Mouse (Mus musculus) lung, postnatal 0 days (tissue): ENCODE data around the gene Gm867. TPM values are rescaled to one million over a fixed set of nuclear protein-coding genes. Genes with fewer than 3 reads are reported as not detected.

Source experiments
- ATAC-seq: fragments of 200-750 bp; cut with Nextera tagmentation; 2 replicates; pipeline ENCODE4 v1.8.0; 2017; ENCODE audit warnings: moderate library complexity
- DNase-seq: peaks from one replicate; pipeline ENCODE4 v3.0.0-alpha.2; 2016; ENCODE audit warnings: low spot score
- H3K27ac ChIP-seq: fragments of 300-500 bp; sonication (generic); 2 replicates; pipeline ENCODE4 v1.5.1; 2014; ENCODE audit warnings: antibody characterized with exemption, mild to moderate bottlenecking, low read length, mixed read lengths
- H3K27me3 ChIP-seq: fragments of 300-500 bp; sonication (generic); replicated peaks from 2 replicates; pipeline ENCODE4 v1.6.1; 2014; ENCODE audit warnings: low read length, mixed read lengths; ENCODE audit not compliant: insufficient read depth
- H3K36me3 ChIP-seq: fragments of 300-500 bp; sonication (generic); 2 replicates; pipeline ENCODE4 v1.6.1; 2014; ENCODE audit warnings: low read length, mixed read lengths; ENCODE audit not compliant: insufficient read depth
- H3K4me1 ChIP-seq: fragments of 300-500 bp; sonication (generic); 2 replicates; pipeline ENCODE4 v1.6.1; 2014; ENCODE audit warnings: antibody characterized with exemption, low read depth, low read length, mixed read lengths; ENCODE audit not compliant: insufficient read depth
- H3K4me2 ChIP-seq: fragments of 300-500 bp; sonication (generic); replicated peaks from 2 replicates; pipeline ENCODE4 v1.6.1; 2014; ENCODE audit warnings: low read depth, mild to moderate bottlenecking, low read length, moderate library complexity, mixed read lengths
- H3K4me3 ChIP-seq: fragments of 300-500 bp; sonication (generic); 2 replicates; pipeline ENCODE4 v1.5.1; 2014; ENCODE audit warnings: low read depth, low read length
- H3K9ac ChIP-seq: fragments of 300-500 bp; sonication (generic); replicated peaks from 2 replicates; pipeline ENCODE4 v1.6.1; 2014; ENCODE audit warnings: low read depth, mild to moderate bottlenecking
- H3K9me3 ChIP-seq: fragments of 300-500 bp; sonication (generic); 2 replicates; pipeline ENCODE4 v1.6.1; 2016; ENCODE audit warnings: low read length, mixed read lengths
- CTCF ChIP-seq: IDR thresholded peaks from 2 replicates; pipeline ENCODE4 v1.5.1; 2016; ENCODE audit warnings: antibody characterized with exemption, mild to moderate bottlenecking
- EP300 ChIP-seq: IDR thresholded peaks from 2 replicates; pipeline ENCODE4 v1.6.1; 2016; ENCODE audit warnings: antibody characterized with exemption, mild to moderate bottlenecking, control low read depth
- WGBS: fragments of 180-500 bp; shearing (Covaris S2); extraction: QIAGEN DNeasy Blood & Tissue Kit; methylation state at CpG from one replicate; pipeline ENCODE4 v1.1.7; 2014; 5-methylcytosine and 5-hydroxymethylcytosine counted together
- polyA plus RNA-seq: library from polyadenylated mRNA; unstranded; fragments of >200 nt; fragmentation: Nextera tagmentation; extraction: Ambion mirVana; gene quantifications from 2 replicates; pipeline ENCODE4 v1.2.1, GENCODE M21; 2015

Gene Gm867
- polyA plus RNA-seq, 1 experiment from 2014 or later = 6.0 TPM

GRCm38 (mm10) chr10:75954381-75954811 lies 13.9 kb upstream of the Gm867 start, which contains the start of gene Gm5134:
TSS of gene Gm5134 (plus strand) at chr10:75954514.
- no peak within 1 kb of the TSS for H3K4me2 ChIP-seq
- no peaks in the 10 kb centered on the region for H3K36me3 ChIP-seq
- no peak within 1 kb of the TSS for H3K9ac ChIP-seq
- 0 out of 2 replicates have a peak, but pooled peaks cover 3% of the 10 kb centered on the region for H3K4me1 ChIP-seq
- ATAC-seq (no peak), DNase-seq (no peak)
- H3K9me3 ChIP-seq = no peaks in the 10 kb centered on the region
- no peak for TF ChIP-seq CTCF
- TF ChIP-seq EP300 = no peak
- WGBS = 25% methylated on average over 20 of the region's 20 CpGs
- H3K27ac ChIP-seq = no peak within 1 kb of the TSS
- no peak within 1 kb of the TSS for H3K4me3 ChIP-seq
- no peaks in the 10 kb centered on the region for H3K27me3 ChIP-seq

- 0 out of 2 replicates have a peak, but pooled peaks cover 3% of the 10 kb centered on the region for H3K4me1 ChIP-seq
- ATAC-seq = peak; percentile 25
- TF ChIP-seq EP300 (no peak), CTCF (peak; percentile 73)
Observed at GRCm38 (mm10) chr10:75951424-75952050, 11.1 kb upstream of the Gm867 start.

GRCm38 (mm10) chr10:75950791-75951210 lies 10.3 kb upstream of the Gm867 start:
- Histone ChIP-seq H3K9ac (peak overlapping the region; percentile 41; the same call in 1 of the 2 replicates), H3K4me2 (peak overlapping the region; percentile 80), H3K27me3 (no peaks in the 10 kb centered on the region), H3K9me3 (no peaks in the 10 kb centered on the region), H3K4me3 (peak overlapping the region; percentile 34), H3K4me1 (0 out of 2 replicates have a peak, but pooled peaks cover 3% of the 10 kb centered on the region), H3K36me3 (no peaks in the 10 kb centered on the region), H3K27ac (no peak overlapping the region)
- TF ChIP-seq CTCF (no peak), EP300 (no peak)
- DNase-seq (peak; percentile 55), ATAC-seq (peak; percentile 58)
- 2% methylated on average over 19 of the region's 23 CpGs for WGBS

More at GRCm38 (mm10) chr10:75951424-75952050, 11.1 kb upstream of the Gm867 start:
- Histone ChIP-seq H3K4me2 (peak overlapping the region; percentile 80), H3K9ac (peak overlapping the region; percentile 41; the same call in 1 of the 2 replicates), H3K4me3 (peak overlapping the region; percentile 34), H3K36me3 (no peaks in the 10 kb centered on the region), H3K27me3 (no peaks in the 10 kb centered on the region), H3K27ac (no peak overlapping the region), H3K9me3 (no peaks in the 10 kb centered on the region)
- peak; percentile 67 for DNase-seq
- 4% methylated on average over 13 of the region's 13 CpGs for WGBS

GRCm38 (mm10) chr10:75949053-75950045 lies 8.9 kb upstream of the Gm867 start:
- H3K9me3 ChIP-seq = no peaks in the 10 kb centered on the region
- no peak overlapping the region for H3K4me2 ChIP-seq
- no peak overlapping the region for H3K27ac ChIP-seq
- H3K36me3 ChIP-seq = no peaks in the 10 kb centered on the region
- H3K27me3 ChIP-seq = no peaks in the 10 kb centered on the region
- no peak overlapping the region for H3K9ac ChIP-seq
- H3K4me1 ChIP-seq = 0 out of 2 replicates have a peak, but pooled peaks cover 3% of the 10 kb centered on the region
- DNase-seq (no peak), ATAC-seq (no peak)
- WGBS = 73% methylated on average over 22 of the region's 22 CpGs
- no peak overlapping the region for H3K4me3 ChIP-seq
- TF ChIP-seq EP300 (no peak), CTCF (no peak)

- Histone ChIP-seq H3K4me2 (no peak overlapping the region), H3K4me1 (0 out of 2 replicates have a peak, but pooled peaks cover 3% of the 10 kb centered on the region), H3K27me3 (no peaks in the 10 kb centered on the region), H3K9ac (no peak overlapping the region), H3K36me3 (no peaks in the 10 kb centered on the region), H3K9me3 (no peaks in the 10 kb centered on the region), H3K27ac (no peak overlapping the region), H3K4me3 (no peak overlapping the region)
- no peak for ATAC-seq
- TF ChIP-seq CTCF (no peak), EP300 (no peak)
- no peak for DNase-seq
- 75% methylated on average over 5 of the region's 5 CpGs for WGBS
Observed at GRCm38 (mm10) chr10:75948079-75948478, 7.6 kb upstream of the Gm867 start.

GRCm38 (mm10) chr10:75945896-75946295 lies 5.4 kb upstream of the Gm867 start:
- 0 out of 2 replicates have a peak, but pooled peaks cover under 1% of the 10 kb centered on the region for H3K4me1 ChIP-seq
- peak; percentile 78 for ATAC-seq
- H3K9ac ChIP-seq = no peak overlapping the region

More at GRCm38 (mm10) chr10:75945896-75946295, 5.4 kb upstream of the Gm867 start:
- Histone ChIP-seq H3K27ac (peak overlapping the region; percentile 52; the same call in 1 of the 2 replicates), H3K4me3 (no peak overlapping the region), H3K27me3 (no peaks in the 10 kb centered on the region), H3K9me3 (no peaks in the 10 kb centered on the region), H3K36me3 (no peaks in the 10 kb centered on the region), H3K4me2 (no peak overlapping the region)
- 48% methylated on average over 7 of the region's 7 CpGs for WGBS
- peak; percentile 91 for DNase-seq
- TF ChIP-seq CTCF (no peak), EP300 (peak; percentile 88)
